Mouse (Mus musculus): ENCODE data around the gene Cd4. TPM values are rescaled to one million over a fixed set of nuclear protein-coding genes. Genes with fewer than 3 reads are reported as not detected.

Cd4 gene
- polyA plus RNA-seq (2014; fragmentation: Illumina TruSeq; extraction: RNeasy Lipid Tissue Mini Kit (QIAGEN cat#74804); ENCODE audit: low read depth, low replicate concordance) = 0.42 TPM

DNA sequence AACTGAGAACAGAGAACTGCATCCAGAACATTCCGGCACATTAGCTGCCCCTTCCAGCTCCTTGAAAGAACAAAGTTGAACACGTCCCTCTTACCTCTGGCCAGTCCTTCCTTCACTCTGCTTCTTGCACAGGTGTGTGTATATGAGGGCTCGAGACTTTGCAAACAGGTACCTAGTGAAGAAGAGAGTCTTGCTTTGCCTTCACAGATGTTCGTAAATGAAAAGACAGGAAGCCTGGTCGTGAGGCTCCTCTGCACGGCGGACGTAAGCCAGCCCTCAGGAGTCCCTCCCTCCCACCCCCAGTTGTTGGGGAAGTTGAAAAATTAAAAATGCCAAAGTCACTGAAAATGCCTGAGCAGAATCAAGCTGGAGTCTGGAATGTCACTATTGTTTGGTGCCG, at the start of gene Cd4:
Cd4 (minus strand) TSS at position 236 of the 400 bp plus-strand sequence.

DNA sequence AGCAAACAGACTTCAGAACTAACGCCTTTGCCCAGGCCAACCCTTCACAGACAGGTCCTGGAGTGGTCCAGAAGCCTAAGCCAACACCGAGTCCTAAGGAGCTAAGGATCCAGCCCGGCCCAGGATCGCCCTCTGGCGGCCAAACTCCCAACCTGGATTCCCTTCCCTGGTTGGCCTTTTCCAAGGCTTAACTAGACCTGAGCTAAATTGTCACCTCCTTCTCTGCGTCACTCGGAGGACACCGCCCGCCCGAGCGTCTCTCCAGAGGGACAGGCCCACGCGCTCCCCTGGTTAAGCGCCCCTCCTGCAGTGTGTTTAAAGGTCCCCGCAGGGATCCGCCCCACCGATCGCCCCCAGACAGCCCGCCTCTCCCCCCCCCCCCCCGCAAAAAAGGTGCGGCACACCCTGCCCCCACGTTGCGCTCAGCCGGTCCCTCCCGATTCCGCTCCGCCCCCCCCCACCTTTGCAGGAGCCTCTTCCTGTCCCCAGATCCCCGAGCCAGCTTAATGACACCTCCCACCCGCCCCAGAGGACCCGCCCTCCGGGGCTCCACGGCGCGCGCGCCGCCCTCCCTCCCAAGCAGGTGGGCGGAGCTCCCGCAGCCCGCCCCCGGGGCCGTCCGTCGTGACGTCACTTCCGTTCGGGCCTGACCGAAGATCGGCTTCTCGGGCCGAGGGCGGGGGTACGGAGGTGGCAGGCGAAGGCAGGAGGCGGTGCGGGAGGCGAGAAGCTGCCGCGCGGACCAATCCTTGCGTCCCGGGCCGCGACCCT, 42.9 kb upstream of the Cd4 start, which contains the start of gene Mlf2:
Mlf2 (plus strand) TSS at position 633 of the 771 bp plus-strand sequence.

DNA sequence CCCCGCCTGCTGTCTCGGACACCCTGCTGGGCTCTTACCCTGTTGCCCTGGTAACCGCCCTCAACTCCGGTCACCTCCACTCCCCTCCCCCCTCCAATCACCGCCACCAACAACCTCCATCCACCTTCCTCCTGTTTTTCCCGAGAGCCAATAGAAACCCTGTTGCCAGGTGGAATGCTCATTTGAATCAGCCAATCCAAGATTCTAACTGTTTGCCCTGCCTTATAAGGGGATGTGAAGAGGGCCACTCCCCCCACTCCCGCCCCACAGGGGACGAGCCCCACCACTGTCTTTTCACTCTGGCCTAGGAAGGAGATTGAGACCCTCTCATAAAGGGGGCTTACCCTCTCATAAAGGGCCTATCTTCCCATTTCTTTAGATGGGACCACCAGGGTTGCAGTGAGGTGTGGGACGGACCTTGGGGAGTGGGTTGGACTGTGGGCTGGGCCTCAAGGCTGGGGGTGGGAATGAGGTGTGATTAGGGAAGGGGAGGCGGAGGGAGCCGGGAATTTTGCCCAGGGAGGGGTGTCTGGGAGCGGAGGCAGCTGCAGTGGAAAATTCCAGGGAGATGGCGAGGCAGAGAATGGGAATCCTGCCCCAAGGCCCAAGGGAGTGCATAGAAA, 31.8 kb upstream of the Cd4 start, which contains the start of gene Ptms:
Ptms (minus strand) TSS at position 409 of the 623 bp plus-strand sequence.

DNA sequence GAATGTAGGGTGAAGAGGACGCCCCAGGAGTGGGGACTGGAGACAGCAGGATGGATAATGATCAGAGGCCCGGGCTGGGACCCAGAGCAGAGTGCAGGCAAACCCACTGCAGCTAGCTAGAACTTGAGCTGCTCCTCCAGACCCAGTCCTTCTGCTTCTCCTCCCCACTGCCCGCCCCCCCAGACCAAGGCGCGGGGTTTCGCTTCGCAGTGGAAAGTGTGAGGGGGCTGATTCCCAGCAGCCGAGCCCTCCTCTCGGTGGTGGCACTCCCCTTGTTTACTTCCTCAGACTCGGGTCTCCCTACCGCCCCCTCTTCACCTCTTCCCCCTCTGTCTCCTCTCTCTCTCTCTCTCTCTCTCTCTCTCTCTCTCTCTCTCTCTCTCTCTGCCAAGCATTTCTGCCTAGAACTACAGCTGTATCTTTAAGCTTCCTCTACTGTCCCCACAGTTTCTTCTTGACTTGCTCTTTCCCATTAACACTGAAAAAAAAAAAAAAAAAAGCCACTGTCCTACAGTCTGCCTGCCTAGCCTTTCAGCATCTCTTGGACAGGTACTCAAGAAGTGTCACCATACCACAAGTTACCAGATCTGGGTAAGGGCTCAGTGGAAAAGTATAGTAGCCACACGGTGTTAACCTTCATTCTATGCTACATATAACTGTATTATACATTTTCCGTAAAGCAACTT, 23.7 kb upstream of the Cd4 start, which contains the start of gene Lag3:
Lag3 (minus strand) TSS at position 173 of the 686 bp plus-strand sequence.

DNA sequence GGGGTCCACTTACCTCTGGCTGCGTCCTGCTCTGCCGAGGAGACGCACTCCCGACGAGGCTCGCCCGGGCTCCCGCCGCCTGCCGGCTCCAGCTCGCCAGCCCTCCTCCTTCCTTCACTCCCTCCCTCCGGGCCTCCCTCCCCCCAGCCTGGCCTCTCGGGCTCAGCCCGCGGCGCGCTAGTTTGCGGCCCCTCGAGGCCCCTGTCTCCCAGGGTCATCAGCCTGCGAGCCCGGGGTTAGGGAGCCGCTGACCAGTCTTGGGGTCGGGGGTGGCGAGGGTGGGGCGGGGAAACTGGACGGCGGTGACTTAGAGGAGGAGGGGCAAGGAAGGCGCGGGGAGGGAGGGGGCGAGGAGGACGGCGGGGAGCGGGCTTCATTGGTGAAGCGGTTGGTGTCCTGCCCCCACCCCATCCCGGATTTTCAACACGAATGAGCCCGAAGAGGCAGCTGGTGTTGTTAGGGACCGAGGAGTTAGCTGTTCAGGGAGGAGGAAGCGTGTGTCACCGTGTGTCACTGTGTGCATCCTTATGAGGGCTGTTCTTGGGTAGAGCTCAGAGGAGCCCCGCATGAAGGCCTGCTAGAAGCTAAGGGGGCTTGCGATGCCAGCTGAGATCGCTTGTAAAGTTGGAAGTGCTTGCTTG, 24.2 kb downstream of the Cd4 start, which contains the start of gene Gpr162:
Gpr162 (minus strand) TSS at position 326 of the 641 bp plus-strand sequence.

DNA sequence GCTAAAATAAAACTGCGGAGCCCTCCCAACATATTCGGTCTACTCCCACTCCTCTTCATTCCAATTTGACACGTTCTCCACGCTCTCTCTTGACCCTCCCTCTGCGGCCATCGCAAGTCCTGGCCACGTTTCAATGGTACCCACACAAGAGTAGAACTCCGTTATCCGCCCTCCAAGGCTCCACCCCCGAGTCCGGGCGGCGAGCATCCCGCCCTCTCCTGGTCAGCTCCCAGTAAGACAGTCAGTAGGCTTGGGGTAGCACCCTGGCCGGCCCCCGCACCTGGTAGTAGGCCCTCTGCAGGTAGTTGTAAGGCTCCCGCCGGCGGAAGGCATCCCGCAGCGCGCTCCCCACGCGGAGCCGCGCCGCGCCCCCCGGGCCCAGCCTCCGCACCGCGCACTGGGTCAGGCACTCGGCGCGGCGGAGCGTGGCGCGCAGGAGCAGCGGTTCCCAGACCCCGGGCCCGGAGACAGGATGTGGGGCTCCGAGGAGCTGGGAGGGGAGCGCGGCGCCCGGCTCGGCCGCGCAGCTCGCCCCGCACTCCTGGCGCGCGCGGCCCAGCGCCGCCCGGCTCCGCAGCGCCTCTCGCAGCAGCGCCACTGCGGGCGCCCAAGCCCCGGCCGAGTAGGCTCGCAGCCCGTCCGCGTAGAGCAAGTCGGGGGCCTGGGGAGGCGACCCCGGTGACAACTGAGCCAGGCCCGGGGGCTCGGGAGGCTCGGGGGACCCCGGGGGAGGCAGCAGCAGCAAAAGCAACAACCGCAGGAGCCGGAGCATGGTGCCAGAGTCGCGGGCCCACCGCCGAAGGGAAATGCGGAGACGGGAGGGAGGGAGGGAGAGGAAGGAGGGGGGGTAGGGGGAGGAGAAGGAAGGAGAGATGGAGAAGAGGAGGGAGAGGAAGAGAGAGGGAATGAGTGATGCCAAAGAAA, 30.8 kb downstream of the Cd4 start, which contains the start of gene P3h3:
P3h3 (minus strand) TSS at position 837 of the 924 bp plus-strand sequence.

DNA sequence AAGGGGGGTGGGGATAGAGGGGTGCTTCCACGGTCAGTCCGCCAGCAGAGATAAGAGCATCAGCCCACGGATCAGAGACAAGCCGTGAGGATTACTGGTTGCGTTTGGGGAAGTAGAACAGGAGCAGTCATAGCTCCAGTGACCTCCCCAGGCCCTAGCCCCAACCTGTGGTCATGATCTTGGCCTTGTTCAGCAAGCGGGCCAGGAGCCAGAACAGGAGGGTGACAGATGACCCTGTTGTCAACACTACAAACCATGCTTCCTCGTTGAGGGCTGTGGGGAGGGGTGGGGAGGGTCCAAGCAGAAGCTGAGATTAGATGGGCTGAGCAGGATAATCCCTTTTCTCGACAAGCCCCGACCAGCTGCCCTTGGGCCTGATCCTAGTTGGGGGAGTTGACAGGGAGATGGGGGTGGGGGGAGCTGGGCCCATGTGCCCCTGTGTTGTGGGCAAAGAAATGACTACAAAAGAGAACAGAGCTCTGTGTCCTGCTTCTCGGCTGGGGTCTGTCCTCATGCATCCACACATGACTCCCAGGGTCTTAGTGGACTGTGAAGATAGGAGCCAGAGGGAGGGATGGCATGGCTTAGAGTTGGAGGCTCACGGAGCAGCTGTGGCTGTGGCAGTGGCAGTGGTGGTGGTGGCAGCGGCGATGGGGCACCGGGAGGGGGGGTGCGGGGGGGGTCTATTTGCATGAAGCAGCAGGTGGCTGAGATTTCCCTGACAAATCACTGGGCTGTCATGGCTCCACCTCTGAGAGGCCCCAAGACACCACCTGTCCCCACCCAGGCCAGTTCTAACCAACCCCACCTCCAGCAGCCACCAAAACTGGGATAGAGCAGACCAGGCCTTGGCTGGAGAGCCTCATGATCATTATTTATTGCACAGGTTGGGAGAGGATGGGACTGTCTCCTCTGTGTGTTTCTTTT, 47.5 kb downstream of the Cd4 start, which contains the start of gene Gnb3:
Gnb3 (minus strand) TSS at position 35 of the 927 bp plus-strand sequence.

DNA sequence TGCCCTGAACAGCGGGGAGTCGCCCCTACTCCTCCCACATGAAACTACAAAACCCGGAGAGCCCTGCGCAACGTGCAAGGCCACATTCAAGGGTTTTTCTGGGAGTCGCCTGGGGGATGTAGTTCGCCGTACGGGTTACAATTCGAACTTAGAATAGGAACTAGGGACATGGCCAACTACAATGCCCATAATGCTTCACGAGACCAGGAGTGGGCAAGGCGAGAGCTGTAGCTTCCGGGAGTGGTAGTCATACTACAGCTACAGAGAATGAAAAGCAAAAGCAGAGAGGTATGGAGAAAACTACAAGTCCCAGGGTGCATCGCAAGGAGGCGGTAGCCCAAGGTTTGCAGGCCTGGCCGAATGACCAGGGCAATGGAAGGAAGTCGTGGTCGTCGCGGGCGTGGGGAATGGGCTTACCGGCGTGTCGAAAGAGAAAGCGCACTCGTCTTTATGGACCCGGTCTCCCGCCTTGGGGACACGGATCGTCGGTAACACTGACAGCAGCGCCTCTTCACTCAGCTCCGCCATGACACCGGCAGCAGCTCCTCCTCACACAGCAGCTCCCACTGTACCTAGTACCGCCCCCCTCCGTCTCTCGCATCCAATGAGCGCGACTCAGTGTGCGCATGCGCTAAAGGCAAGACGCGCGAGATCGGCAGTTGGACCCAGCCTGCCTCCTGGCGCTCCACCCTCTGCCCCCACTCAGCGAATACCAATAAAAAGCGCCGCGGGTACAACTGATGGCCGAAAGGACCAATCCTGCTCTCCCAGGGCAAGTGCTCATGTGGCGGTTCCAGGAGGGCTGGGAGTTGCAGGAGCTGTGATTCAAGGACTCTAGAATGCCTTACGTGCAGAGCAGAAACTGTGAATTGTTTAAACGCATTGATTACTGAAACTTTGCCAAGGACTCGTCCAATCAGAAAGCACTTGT, 58.9 kb downstream of the Cd4 start, which contains the start of the genes Usp5 and Cdca3:
Usp5 (minus strand) TSS at position 617 of the 931 bp plus-strand sequence.
Cdca3 (plus strand) TSS at position 680 of the 931 bp plus-strand sequence.

Other genes starting within 250 kb of the Cd4 start
- 38.0 TPM for gene Lpcat3, start 225.2 kb downstream of the Cd4 start, polyA plus RNA-seq (2014; fragmentation: Illumina TruSeq; extraction: RNeasy Lipid Tissue Mini Kit (QIAGEN cat#74804); ENCODE audit: low read depth, low replicate concordance)
- gene Emg1, start 176.0 kb downstream of the Cd4 start, polyA plus RNA-seq (2014; fragmentation: Illumina TruSeq; extraction: RNeasy Lipid Tissue Mini Kit (QIAGEN cat#74804); ENCODE audit: low read depth, low replicate concordance) = 95.4 TPM
- gene Phb2, start 175.9 kb downstream of the Cd4 start, polyA plus RNA-seq (2014; fragmentation: Illumina TruSeq; extraction: RNeasy Lipid Tissue Mini Kit (QIAGEN cat#74804); ENCODE audit: low read depth, low replicate concordance) = 219 TPM
- 4.0 TPM for gene Ptpn6, start 149.5 kb downstream of the Cd4 start, polyA plus RNA-seq (2014; fragmentation: Illumina TruSeq; extraction: RNeasy Lipid Tissue Mini Kit (QIAGEN cat#74804); ENCODE audit: low read depth, low replicate concordance)
- gene Grcc10, start 146.8 kb downstream of the Cd4 start, polyA plus RNA-seq (2014; fragmentation: Illumina TruSeq; extraction: RNeasy Lipid Tissue Mini Kit (QIAGEN cat#74804); ENCODE audit: low read depth, low replicate concordance) = 240 TPM
- gene Gm45234, start 132.2 kb downstream of the Cd4 start, polyA plus RNA-seq (2014; fragmentation: Illumina TruSeq; extraction: RNeasy Lipid Tissue Mini Kit (QIAGEN cat#74804); ENCODE audit: low read depth, low replicate concordance) = not detected
- 24.6 TPM for gene Atn1, start 131.7 kb downstream of the Cd4 start, polyA plus RNA-seq (2014; fragmentation: Illumina TruSeq; extraction: RNeasy Lipid Tissue Mini Kit (QIAGEN cat#74804); ENCODE audit: low read depth, low replicate concordance)
- gene Eno2, start 118.5 kb downstream of the Cd4 start, polyA plus RNA-seq (2014; fragmentation: Illumina TruSeq; extraction: RNeasy Lipid Tissue Mini Kit (QIAGEN cat#74804); ENCODE audit: low read depth, low replicate concordance) = 1.6 TPM
- gene Lrrc23, start 108.5 kb downstream of the Cd4 start, polyA plus RNA-seq (2014; fragmentation: Illumina TruSeq; extraction: RNeasy Lipid Tissue Mini Kit (QIAGEN cat#74804); ENCODE audit: low read depth, low replicate concordance) = 2.5 TPM
- 3.0 TPM for gene Spsb2, start 79.6 kb downstream of the Cd4 start, polyA plus RNA-seq (2014; fragmentation: Illumina TruSeq; extraction: RNeasy Lipid Tissue Mini Kit (QIAGEN cat#74804); ENCODE audit: low read depth, low replicate concordance)
- gene Tpi1, start 73.9 kb downstream of the Cd4 start, polyA plus RNA-seq (2014; fragmentation: Illumina TruSeq; extraction: RNeasy Lipid Tissue Mini Kit (QIAGEN cat#74804); ENCODE audit: low read depth, low replicate concordance) = 811 TPM
- 65.2 TPM for gene Usp5, start 58.7 kb downstream of the Cd4 start, polyA plus RNA-seq (2014; fragmentation: Illumina TruSeq; extraction: RNeasy Lipid Tissue Mini Kit (QIAGEN cat#74804); ENCODE audit: low read depth, low replicate concordance)
- gene Cdca3, start 58.7 kb downstream of the Cd4 start, polyA plus RNA-seq (2014; fragmentation: Illumina TruSeq; extraction: RNeasy Lipid Tissue Mini Kit (QIAGEN cat#74804); ENCODE audit: low read depth, low replicate concordance) = 0.58 TPM
- 11.1 TPM for gene Gnb3, start 47.9 kb downstream of the Cd4 start, polyA plus RNA-seq (2014; fragmentation: Illumina TruSeq; extraction: RNeasy Lipid Tissue Mini Kit (QIAGEN cat#74804); ENCODE audit: low read depth, low replicate concordance)
- gene P3h3, start 30.5 kb downstream of the Cd4 start, polyA plus RNA-seq (2014; fragmentation: Illumina TruSeq; extraction: RNeasy Lipid Tissue Mini Kit (QIAGEN cat#74804); ENCODE audit: low read depth, low replicate concordance) = 17.8 TPM
- 1.1 TPM for gene Gpr162, start 24.2 kb downstream of the Cd4 start, polyA plus RNA-seq (2014; fragmentation: Illumina TruSeq; extraction: RNeasy Lipid Tissue Mini Kit (QIAGEN cat#74804); ENCODE audit: low read depth, low replicate concordance)
- 1.6 TPM for gene Lag3, start 23.5 kb upstream of the Cd4 start, polyA plus RNA-seq (2014; fragmentation: Illumina TruSeq; extraction: RNeasy Lipid Tissue Mini Kit (QIAGEN cat#74804); ENCODE audit: low read depth, low replicate concordance)
- gene Ptms, start 31.9 kb upstream of the Cd4 start, polyA plus RNA-seq (2014; fragmentation: Illumina TruSeq; extraction: RNeasy Lipid Tissue Mini Kit (QIAGEN cat#74804); ENCODE audit: low read depth, low replicate concordance) = 217 TPM
- gene Mlf2, start 43.2 kb upstream of the Cd4 start, polyA plus RNA-seq (2014; fragmentation: Illumina TruSeq; extraction: RNeasy Lipid Tissue Mini Kit (QIAGEN cat#74804); ENCODE audit: low read depth, low replicate concordance) = 190 TPM
- gene Cops7a, start 77.3 kb upstream of the Cd4 start, polyA plus RNA-seq (2014; fragmentation: Illumina TruSeq; extraction: RNeasy Lipid Tissue Mini Kit (QIAGEN cat#74804); ENCODE audit: low read depth, low replicate concordance) = 103 TPM
- gene Pianp, start 108.5 kb upstream of the Cd4 start, polyA plus RNA-seq (2014; fragmentation: Illumina TruSeq; extraction: RNeasy Lipid Tissue Mini Kit (QIAGEN cat#74804); ENCODE audit: low read depth, low replicate concordance) = 0.86 TPM
- gene Zfp384, start 120.9 kb upstream of the Cd4 start, polyA plus RNA-seq (2014; fragmentation: Illumina TruSeq; extraction: RNeasy Lipid Tissue Mini Kit (QIAGEN cat#74804); ENCODE audit: low read depth, low replicate concordance) = 26.3 TPM
- 36.6 TPM for gene Ing4, start 151.5 kb upstream of the Cd4 start, polyA plus RNA-seq (2014; fragmentation: Illumina TruSeq; extraction: RNeasy Lipid Tissue Mini Kit (QIAGEN cat#74804); ENCODE audit: low read depth, low replicate concordance)
- 9.2 TPM for gene Acrbp, start 161.5 kb upstream of the Cd4 start, polyA plus RNA-seq (2014; fragmentation: Illumina TruSeq; extraction: RNeasy Lipid Tissue Mini Kit (QIAGEN cat#74804); ENCODE audit: low read depth, low replicate concordance)
- not detected for gene Lpar5, start 179.7 kb upstream of the Cd4 start, polyA plus RNA-seq (2014; fragmentation: Illumina TruSeq; extraction: RNeasy Lipid Tissue Mini Kit (QIAGEN cat#74804); ENCODE audit: low read depth, low replicate concordance)
- 86.4 TPM for gene Chd4, start 207.8 kb upstream of the Cd4 start, polyA plus RNA-seq (2014; fragmentation: Illumina TruSeq; extraction: RNeasy Lipid Tissue Mini Kit (QIAGEN cat#74804); ENCODE audit: low read depth, low replicate concordance)
- gene Nop2, start 243.7 kb upstream of the Cd4 start, polyA plus RNA-seq (2014; fragmentation: Illumina TruSeq; extraction: RNeasy Lipid Tissue Mini Kit (QIAGEN cat#74804); ENCODE audit: low read depth, low replicate concordance) = 16.6 TPM

All from heart, adult 10 weeks (tissue).